Mouse (Mus musculus) forebrain, embryonic 11.5 days (tissue): ENCODE data around the gene Rarg. TPM values are rescaled to one million over a fixed set of nuclear protein-coding genes. Genes with fewer than 3 reads are reported as not detected.
A peak's percentile ranks its signal among the peaks of the same experiment; 100 is the strongest.

Source experiments
- ATAC-seq: fragments of 200-750 bp; cut with Nextera tagmentation; replicated peaks from 2 replicates; pipeline ENCODE4 v1.8.0; 2017; ENCODE audit warnings: moderate TSS enrichment; ENCODE audit not compliant: low FRiP score
- DNase-seq: peaks from one replicate; pipeline ENCODE4 v3.0.0-alpha.2; 2017; ENCODE audit warnings: low spot score
- H3K27ac ChIP-seq: fragments of 300-500 bp; sonication (generic); 2 replicates; pipeline ENCODE4 v1.5.1; 2014; ENCODE audit warnings: low read depth, low read length
- H3K27me3 ChIP-seq: fragments of 300-500 bp; sonication (generic); 2 replicates; pipeline ENCODE4 v1.6.1; 2014; ENCODE audit warnings: mild to moderate bottlenecking, low read length, mixed read lengths; ENCODE audit not compliant: control insufficient read depth, insufficient read depth
- H3K36me3 ChIP-seq: fragments of 300-500 bp; sonication (generic); 2 replicates; pipeline ENCODE4 v1.6.1; 2014; ENCODE audit warnings: mild to moderate bottlenecking, low read length, moderate library complexity, mixed read lengths; ENCODE audit not compliant: control insufficient read depth, insufficient read depth
- H3K4me1 ChIP-seq: fragments of 300-500 bp; sonication (generic); replicated peaks from 2 replicates; pipeline ENCODE4 v1.6.1; 2014; ENCODE audit warnings: low read length, mixed read lengths; ENCODE audit not compliant: control insufficient read depth, insufficient read depth
- H3K4me2 ChIP-seq: fragments of 300-500 bp; sonication (generic); 2 replicates; pipeline ENCODE4 v1.6.1; 2014; ENCODE audit warnings: low read depth, mild to moderate bottlenecking, low read length, moderate library complexity, mixed read lengths; ENCODE audit not compliant: severe bottlenecking
- H3K4me3 ChIP-seq: fragments of 300-500 bp; sonication (generic); 2 replicates; pipeline ENCODE4 v1.5.1; 2014; ENCODE audit warnings: low read depth, low read length
- H3K9ac ChIP-seq: fragments of 300-500 bp; sonication (generic); 2 replicates; pipeline ENCODE4 v1.6.1; 2014; ENCODE audit warnings: low read length
- H3K9me3 ChIP-seq: fragments of 300-500 bp; sonication (generic); 2 replicates; pipeline ENCODE4 v1.6.1; 2016; ENCODE audit warnings: low read length, mixed read lengths; ENCODE audit not compliant: control insufficient read depth
- WGBS: fragments of 180-500 bp; shearing (Covaris S2); extraction: QIAGEN DNeasy Blood & Tissue Kit; methylation state at CpG from one replicate; pipeline ENCODE4 v1.1.7; 2014; 5-methylcytosine and 5-hydroxymethylcytosine counted together
- polyA plus RNA-seq: library from polyadenylated mRNA; unstranded; fragments of >200 nt; fragmentation: Nextera tagmentation; extraction: Ambion mirVana; gene quantifications from 2 replicates; pipeline ENCODE4 v1.2.1, GENCODE M21; 2014

Rarg gene
- polyA plus RNA-seq, 1 experiment from 2014 or later: 19.7 TPM

GRCm38 (mm10) chr15:102244306-102245191 is 12.8 kb downstream of the Rarg start:
- H3K9me3 ChIP-seq: no peaks in the 10 kb centered on the region
- H3K9ac ChIP-seq: peak overlapping the region; percentile 12; the same call in 1 of the 2 replicates
- H3K27me3 ChIP-seq: peaks cover 39% of the 10 kb centered on the region
- WGBS: 8% methylated on average over 19 of the region's 19 CpGs
- peaks cover 33% of the 10 kb centered on the region for H3K4me1 ChIP-seq
- H3K27ac ChIP-seq: no peak overlapping the region
- H3K4me3 ChIP-seq: peak overlapping the region; percentile 54
- no peaks in the 10 kb centered on the region for H3K36me3 ChIP-seq
- DNase-seq (no peak), ATAC-seq (no peak)
- peak overlapping the region; percentile 78; the same call in 1 of the 2 replicates for H3K4me2 ChIP-seq

GRCm38 (mm10) chr15:102243229-102244190 is 13.8 kb downstream of the Rarg start:
- H3K36me3 ChIP-seq: no peaks in the 10 kb centered on the region
- ATAC-seq: no peak
- peaks cover 23% of the 10 kb centered on the region for H3K4me1 ChIP-seq
- peaks cover 35% of the 10 kb centered on the region for H3K27me3 ChIP-seq
- no peak overlapping the region for H3K27ac ChIP-seq
- H3K4me2 ChIP-seq: peak overlapping the region; percentile 26; the same call in 1 of the 2 replicates
- H3K4me3 ChIP-seq: no peak overlapping the region
- no peak overlapping the region; the same call in 1 of the 2 replicates for H3K9ac ChIP-seq
- H3K9me3 ChIP-seq: no peaks in the 10 kb centered on the region
- WGBS: 10% methylated on average over 22 of the region's 22 CpGs
- no peak for DNase-seq

GRCm38 (mm10) chr15:102242404-102243228 is 14.7 kb downstream of the Rarg start:
- DNase-seq: no peak
- no peak overlapping the region for H3K27ac ChIP-seq
- no peak overlapping the region for H3K4me2 ChIP-seq
- no peaks in the 10 kb centered on the region for H3K36me3 ChIP-seq
- H3K9ac ChIP-seq: no peak overlapping the region
- ATAC-seq: no peak
- H3K27me3 ChIP-seq: peaks cover 34% of the 10 kb centered on the region
- WGBS: 28% methylated on average over 12 of the region's 12 CpGs
- H3K9me3 ChIP-seq: no peaks in the 10 kb centered on the region
- no peak overlapping the region for H3K4me3 ChIP-seq
- peaks cover 22% of the 10 kb centered on the region for H3K4me1 ChIP-seq

GRCm38 (mm10) chr15:102240607-102241006 is 16.7 kb downstream of the Rarg start:
- H3K36me3 ChIP-seq: no peaks in the 10 kb centered on the region
- H3K4me3 ChIP-seq: no peak overlapping the region
- H3K4me1 ChIP-seq: peaks cover 14% of the 10 kb centered on the region
- peaks cover 24% of the 10 kb centered on the region for H3K27me3 ChIP-seq
- no peak overlapping the region for H3K27ac ChIP-seq
- ATAC-seq: no peak
- H3K4me2 ChIP-seq: no peak overlapping the region
- no peaks in the 10 kb centered on the region for H3K9me3 ChIP-seq
- WGBS: 83% methylated on average over 4 of the region's 4 CpGs
- no peak overlapping the region for H3K9ac ChIP-seq
- DNase-seq: no peak

- Histone ChIP-seq H3K9ac (no peak overlapping the region), H3K4me1 (peaks cover 18% of the 10 kb centered on the region), H3K9me3 (no peaks in the 10 kb centered on the region), H3K27ac (no peak overlapping the region), H3K36me3 (no peaks in the 10 kb centered on the region), H3K4me2 (no peak overlapping the region), H3K27me3 (peaks cover 17% of the 10 kb centered on the region), H3K4me3 (no peak overlapping the region)
- DNase-seq (no peak), ATAC-seq (no peak)
- 86% methylated on average over 11 of the region's 11 CpGs for WGBS
Measured at GRCm38 (mm10) chr15:102239851-102240250, 17.5 kb downstream of the Rarg start.

GRCm38 (mm10) chr15:102239260-102239590 is 18.1 kb downstream of the Rarg start:
- Histone ChIP-seq H3K4me1 (peaks cover 18% of the 10 kb centered on the region), H3K4me3 (no peak overlapping the region), H3K9ac (no peak overlapping the region), H3K27ac (no peak overlapping the region), H3K36me3 (no peaks in the 10 kb centered on the region), H3K27me3 (peaks cover 11% of the 10 kb centered on the region), H3K4me2 (no peak overlapping the region), H3K9me3 (no peaks in the 10 kb centered on the region)
- WGBS: 11% methylated on average over 9 of the region's 9 CpGs
- ATAC-seq (peak; percentile 79), DNase-seq (peak; percentile 92)

- H3K27ac ChIP-seq: no peak overlapping the region
- no peaks in the 10 kb centered on the region for H3K9me3 ChIP-seq
- ATAC-seq (no peak), DNase-seq (no peak)
- peaks cover 6% of the 10 kb centered on the region for H3K27me3 ChIP-seq
- peaks cover 16% of the 10 kb centered on the region for H3K4me1 ChIP-seq
- H3K9ac ChIP-seq: no peak overlapping the region
- no peaks in the 10 kb centered on the region for H3K36me3 ChIP-seq
- WGBS: 87% methylated on average over 14 of the region's 14 CpGs
- no peak overlapping the region for H3K4me3 ChIP-seq
- no peak overlapping the region for H3K4me2 ChIP-seq
Measured at GRCm38 (mm10) chr15:102238543-102239259, 18.6 kb downstream of the Rarg start.
